Mouse (Mus musculus) liver, postnatal 0 days (tissue): ENCODE data around the gene Fau. TPM values are rescaled to one million over a fixed set of nuclear protein-coding genes. Genes with fewer than 3 reads are reported as not detected.
A peak's percentile ranks its signal among the peaks of the same experiment; 100 is the strongest.
"Not testable (repeated sequence)": the region's sequence is repeated elsewhere in the genome, so short reads cannot be mapped to it uniquely, and the experiment has no call there.

Experiments
- ATAC-seq: fragments of 200-750 bp; cut with Nextera tagmentation; 2 replicates; pipeline ENCODE4 v1.8.0; 2017; ENCODE audit warnings: mild to moderate bottlenecking, moderate library complexity
- DNase-seq: peaks from one replicate; pipeline ENCODE4 v3.0.0-alpha.2; 2016
- H3K27ac ChIP-seq: fragments of 300-500 bp; sonication (generic); 2 replicates; pipeline ENCODE4 v1.5.1; 2014; ENCODE audit warnings: antibody characterized with exemption, moderate library complexity, mild to moderate bottlenecking, low read depth
- H3K27me3 ChIP-seq: fragments of 300-500 bp; sonication (generic); 2 replicates; pipeline ENCODE4 v1.6.1; 2014; ENCODE audit warnings: low read length, control low read depth, mixed read lengths; ENCODE audit not compliant: insufficient read depth
- H3K36me3 ChIP-seq: fragments of 300-500 bp; sonication (generic); replicated peaks from 2 replicates; pipeline ENCODE4 v1.6.1; 2014; ENCODE audit warnings: mild to moderate bottlenecking, control low read depth, low read length, moderate library complexity, mixed read lengths; ENCODE audit not compliant: insufficient read depth
- H3K4me1 ChIP-seq: fragments of 300-500 bp; sonication (generic); 2 replicates; pipeline ENCODE4 v1.6.1; 2014; ENCODE audit warnings: antibody characterized with exemption, mild to moderate bottlenecking, control low read depth; ENCODE audit not compliant: insufficient read depth
- H3K4me2 ChIP-seq: fragments of 300-500 bp; sonication (generic); 2 replicates; pipeline ENCODE4 v1.6.1; 2014; ENCODE audit warnings: low read depth, mild to moderate bottlenecking, low read length, moderate library complexity, mixed read lengths
- H3K4me3 ChIP-seq: fragments of 300-500 bp; sonication (generic); 2 replicates; pipeline ENCODE4 v1.5.1; 2014; ENCODE audit warnings: low read depth, low read length
- H3K9ac ChIP-seq: fragments of 300-500 bp; sonication (generic); replicated peaks from 2 replicates; pipeline ENCODE4 v1.6.1; 2014; ENCODE audit warnings: mild to moderate bottlenecking, moderate library complexity
- H3K9me3 ChIP-seq: fragments of 300-500 bp; sonication (generic); 2 replicates; pipeline ENCODE4 v1.6.1; 2016; ENCODE audit warnings: mild to moderate bottlenecking, control low read depth, low read length, mixed read lengths
- CTCF ChIP-seq: sonication (generic); IDR thresholded peaks from 2 replicates; pipeline ENCODE4 v1.5.1; 2016; ENCODE audit warnings: antibody characterized with exemption, low read depth
- EP300 ChIP-seq: IDR thresholded peaks from 2 replicates; pipeline ENCODE4 v1.6.1; 2016; ENCODE audit warnings: antibody characterized with exemption, low read depth, mild to moderate bottlenecking
- WGBS: fragments of 180-500 bp; shearing (Covaris S2); extraction: QIAGEN DNeasy Blood & Tissue Kit; methylation state at CpG from one replicate; pipeline ENCODE4 v1.1.7; 2014; ENCODE audit not compliant: insufficient replicate concordance; 5-methylcytosine and 5-hydroxymethylcytosine counted together
- polyA plus RNA-seq: library from polyadenylated mRNA; unstranded; fragments of >200 nt; fragmentation: Nextera tagmentation; extraction: Ambion mirVana; gene quantifications from 2 replicates; pipeline ENCODE4 v1.2.1, GENCODE M21; 2015

Gene Fau
- polyA plus RNA-seq, 1 experiment from 2014 or later = 781 TPM

GRCm38 (mm10) chr19:6042293-6042692, 15.4 kb upstream of the Fau start:
- Histone ChIP-seq H3K36me3 (no peaks in the 10 kb centered on the region), H3K4me3 (no peak overlapping the region), H3K4me1 (peaks cover 15% of the 10 kb centered on the region), H3K27ac (no peak overlapping the region), H3K9ac (no peak overlapping the region), H3K9me3 (no peaks in the 10 kb centered on the region), H3K27me3 (no peaks in the 10 kb centered on the region), H3K4me2 (no peak overlapping the region)
- TF ChIP-seq EP300 (no peak), CTCF (no peak)
- no peak for DNase-seq
- ATAC-seq = no peak
- 85% methylated on average over 9 of the region's 9 CpGs for WGBS

- H3K27ac ChIP-seq, H3K9ac ChIP-seq, DNase-seq, H3K4me2 ChIP-seq, ATAC-seq, H3K9me3 ChIP-seq, H3K4me3 ChIP-seq, H3K27me3 ChIP-seq: not testable (repeated sequence)
- Histone ChIP-seq H3K36me3 (peaks cover 10% of the 10 kb centered on the region), H3K4me1 (peaks cover 28% of the 10 kb centered on the region)
- WGBS = 40% methylated on average over 4 of the region's 4 CpGs
- peak; percentile 64 for TF ChIP-seq CTCF
These were observed 13.5 kb upstream of the Fau start for GRCm38 (mm10) chr19:6044102-6044501.

- Histone ChIP-seq H3K9ac (peak overlapping the region; percentile 91), H3K9me3 (no peaks in the 10 kb centered on the region), H3K27me3 (no peaks in the 10 kb centered on the region), H3K4me2 (peak overlapping the region; percentile 76), H3K4me3 (peak overlapping the region; percentile 73), H3K36me3 (peaks cover 26% of the 10 kb centered on the region), H3K27ac (peak overlapping the region; percentile 99), H3K4me1 (peaks cover 29% of the 10 kb centered on the region)
- ATAC-seq = peak; percentile 43
- no peak for DNase-seq
- TF ChIP-seq EP300 (no peak), CTCF (peak; percentile 52)
- WGBS = 12% methylated on average over 20 of the region's 20 CpGs
These were observed 12.0 kb upstream of the Fau start for GRCm38 (mm10) chr19:6045366-6046293.

- H3K9me3 ChIP-seq = no peaks in the 10 kb centered on the region
- H3K27me3 ChIP-seq = no peaks in the 10 kb centered on the region
- TF ChIP-seq EP300 (peak; percentile 60), CTCF (peak; percentile 27; the same call in 1 of the 2 replicates)
- WGBS = under 1% methylated on average over 61 of the region's 65 CpGs
- peak within 1 kb of the TSS; percentile 91 for H3K9ac ChIP-seq
- peak within 1 kb of the TSS; percentile 76 for H3K4me2 ChIP-seq
- peak within 1 kb of the TSS; percentile 73 for H3K4me3 ChIP-seq
- DNase-seq = peak; percentile 93
- ATAC-seq = peak; percentile 90
- peaks cover 27% of the 10 kb centered on the region for H3K4me1 ChIP-seq
- H3K27ac ChIP-seq = peak within 1 kb of the TSS; percentile 99
- H3K36me3 ChIP-seq = peaks cover 35% of the 10 kb centered on the region
These were observed 11.1 kb upstream of the Fau start, which contains the start of gene Syvn1 for GRCm38 (mm10) chr19:6046294-6047153. TSS of gene Syvn1 (plus strand) at chr19:6046576.

- ATAC-seq (peak; percentile 28), DNase-seq (no peak)
- peak overlapping the region; percentile 99 for H3K27ac ChIP-seq
- H3K9me3 ChIP-seq = no peaks in the 10 kb centered on the region
- H3K36me3 ChIP-seq = peaks cover 43% of the 10 kb centered on the region
- TF ChIP-seq CTCF (peak; percentile 19; the same call in 1 of the 2 replicates), EP300 (no peak)
- no peaks in the 10 kb centered on the region for H3K27me3 ChIP-seq
- H3K9ac ChIP-seq = peak overlapping the region; percentile 91
- H3K4me3 ChIP-seq = peak overlapping the region; percentile 73
- peak overlapping the region; percentile 76 for H3K4me2 ChIP-seq
- peaks cover 23% of the 10 kb centered on the region for H3K4me1 ChIP-seq
- 2% methylated on average over 37 of the region's 44 CpGs for WGBS
These were observed 10.3 kb upstream of the Fau start for GRCm38 (mm10) chr19:6047154-6047898.
